Mouse (Mus musculus): ENCODE measurements around the gene Espnl. TPM values are rescaled to one million over a fixed set of nuclear protein-coding genes. Genes with fewer than 3 reads are reported as not detected.

Gene Espnl
- polyA plus RNA-seq, 1 experiment from 2014 or later, result not detected

DNA sequence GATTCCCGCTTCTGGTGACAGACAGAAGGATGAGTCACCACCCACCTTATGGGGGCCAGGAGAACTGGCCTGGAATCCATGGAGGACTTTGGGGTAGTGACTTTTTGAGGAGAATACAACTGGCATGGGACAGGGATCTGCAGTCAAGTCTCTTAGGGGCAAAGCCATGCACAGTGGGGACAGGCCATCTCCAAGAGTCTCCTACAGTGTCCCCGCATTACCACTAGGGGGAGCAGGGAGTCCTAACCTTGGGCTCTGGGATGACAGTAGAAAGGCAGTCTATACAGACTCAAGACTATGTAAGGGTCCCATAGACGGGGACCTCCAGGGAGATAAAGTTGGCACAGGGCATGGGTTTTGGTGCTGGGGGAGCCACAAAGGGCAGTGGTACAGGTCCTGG is 25.0 kb downstream of the Espnl start:
- Histone ChIP-seq H3K9ac (ENCODE audit: low read length) (no peak overlapping the region), H3K4me3 (ENCODE audit: control insufficient read depth in 1 of 2, insufficient read depth in 1 of 2, low read depth in 1 of 2, low read length in 2 of 2) (no peak overlapping the region), H3K27ac (replicated peaks in 1 of 2; ENCODE audit: control insufficient read depth in 1 of 2, insufficient read depth in 1 of 2, low read depth in 2 of 2, low read length in 2 of 2) (no peak overlapping the region), H3K36me3 (ENCODE audit: control insufficient read depth, insufficient read depth, low read length) (no peaks in the 10 kb centered on the region), H3K4me1 (ENCODE audit: control insufficient read depth in 2 of 2, insufficient read depth in 2 of 2, low read length in 2 of 2) (peaks cover 22 to 28% of the 10 kb centered on the region in 2 experiments), H3K27me3 (ENCODE audit: control insufficient read depth, insufficient read depth, low read length) (peaks cover 48% of the 10 kb centered on the region), H3K9me3 (ENCODE audit: control insufficient read depth, low read length) (no peaks in the 10 kb centered on the region), H3K4me2 (ENCODE audit: low read length) (no peak overlapping the region)
- no peak for ATAC-seq (ENCODE audit: insufficient number of reproducible peaks, insufficient read depth, low FRiP score, low read depth)
- 38% methylated on average over 3 of the region's 3 CpGs for WGBS

GRCm38 (mm10) chr1:91350841-91351240 is 29.0 kb downstream of the Espnl start, which contains the start of gene Klhl30:
Gene Klhl30 (plus strand): TSS chr1:91351016.
- peak within 1 kb of the TSS; percentile 83 for H3K9ac ChIP-seq (ENCODE audit: low read length)
- H3K27me3 ChIP-seq (ENCODE audit: control insufficient read depth, insufficient read depth, low read length), result peaks cover 9% of the 10 kb centered on the region
- peak within 1 kb of the TSS; percentile 86 for H3K4me2 ChIP-seq (ENCODE audit: low read length)
- H3K9me3 ChIP-seq (ENCODE audit: control insufficient read depth, low read length), result no peaks in the 10 kb centered on the region
- ATAC-seq (ENCODE audit: insufficient number of reproducible peaks, insufficient read depth, low FRiP score, low read depth), result peak; percentile 74
- H3K27ac ChIP-seq (replicated peaks in 1 of 2; ENCODE audit: control insufficient read depth in 1 of 2, insufficient read depth in 1 of 2, low read depth in 2 of 2, low read length in 2 of 2), result peak within 1 kb of the TSS; percentile 91 to 92
- H3K4me1 ChIP-seq (ENCODE audit: control insufficient read depth in 2 of 2, insufficient read depth in 2 of 2, low read length in 2 of 2), result peaks cover 18 to 19% of the 10 kb centered on the region in 2 experiments
- H3K36me3 ChIP-seq (ENCODE audit: control insufficient read depth, insufficient read depth, low read length), result peaks cover 26% of the 10 kb centered on the region
- H3K4me3 ChIP-seq (ENCODE audit: control insufficient read depth in 1 of 2, insufficient read depth in 1 of 2, low read depth in 1 of 2, low read length in 2 of 2), result peak within 1 kb of the TSS; percentile 50 to 57
- 13% methylated on average over 4 of the region's 4 CpGs for WGBS

GRCm38 (mm10) chr1:91351249-91351648 is 29.4 kb downstream of the Espnl start:
- Histone ChIP-seq H3K4me2 (ENCODE audit: low read length) (peak overlapping the region; percentile 86), H3K9me3 (ENCODE audit: control insufficient read depth, low read length) (no peaks in the 10 kb centered on the region), H3K27ac (replicated peaks in 1 of 2; ENCODE audit: control insufficient read depth in 1 of 2, insufficient read depth in 1 of 2, low read depth in 2 of 2, low read length in 2 of 2) (peak overlapping the region; percentile 91 to 92), H3K27me3 (ENCODE audit: control insufficient read depth, insufficient read depth, low read length) (peaks cover 6% of the 10 kb centered on the region; the same call in 1 of the 2 replicates), H3K9ac (ENCODE audit: low read length) (peak overlapping the region; percentile 83), H3K4me3 (ENCODE audit: control insufficient read depth in 1 of 2, insufficient read depth in 1 of 2, low read depth in 1 of 2, low read length in 2 of 2) (peak overlapping the region; percentile 50 to 57), H3K36me3 (ENCODE audit: control insufficient read depth, insufficient read depth, low read length) (peaks cover 30% of the 10 kb centered on the region), H3K4me1 (ENCODE audit: control insufficient read depth in 2 of 2, insufficient read depth in 2 of 2, low read length in 2 of 2) (peaks cover 18 to 19% of the 10 kb centered on the region in 2 experiments)
- 31% methylated on average over 3 of the region's 3 CpGs for WGBS
- peak; percentile 42; the same call in 1 of the 2 replicates for ATAC-seq (ENCODE audit: insufficient number of reproducible peaks, insufficient read depth, low FRiP score, low read depth)

DNA sequence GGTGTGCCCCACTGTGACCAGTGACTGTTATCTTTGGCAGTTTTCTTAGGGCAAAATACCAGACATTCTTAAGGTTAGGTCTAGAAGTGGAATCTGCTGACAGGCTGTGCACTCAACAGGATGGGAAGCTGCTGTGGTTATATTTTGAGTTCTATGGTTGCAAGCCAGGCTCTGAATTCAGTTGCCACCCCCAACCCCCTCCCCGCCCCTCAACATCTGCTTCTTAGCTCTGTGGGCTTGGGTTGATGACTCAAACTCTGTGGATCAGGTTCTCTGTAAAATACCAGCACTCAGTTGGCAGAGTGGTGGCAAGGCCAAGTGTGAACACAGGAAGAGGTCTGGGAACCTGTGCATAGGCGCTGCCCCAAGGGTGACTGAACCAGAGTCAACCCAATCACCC is 30.4 kb downstream of the Espnl start:
- peak overlapping the region; percentile 86 for H3K4me2 ChIP-seq (ENCODE audit: low read length)
- H3K36me3 ChIP-seq (ENCODE audit: control insufficient read depth, insufficient read depth, low read length), result peaks cover 41% of the 10 kb centered on the region
- H3K4me3 ChIP-seq (ENCODE audit: control insufficient read depth in 1 of 2, insufficient read depth in 1 of 2, low read depth in 1 of 2, low read length in 2 of 2), result no peak overlapping the region
- no peak overlapping the region for H3K27ac ChIP-seq (replicated peaks in 1 of 2; ENCODE audit: control insufficient read depth in 1 of 2, insufficient read depth in 1 of 2, low read depth in 2 of 2, low read length in 2 of 2)
- 72% methylated on average over 2 of the region's 2 CpGs for WGBS
- H3K27me3 ChIP-seq (ENCODE audit: control insufficient read depth, insufficient read depth, low read length), result no peaks in the 10 kb centered on the region
- ATAC-seq (ENCODE audit: insufficient number of reproducible peaks, insufficient read depth, low FRiP score, low read depth), result no peak
- H3K9me3 ChIP-seq (ENCODE audit: control insufficient read depth, low read length), result no peaks in the 10 kb centered on the region
- H3K9ac ChIP-seq (ENCODE audit: low read length), result no peak overlapping the region
- peaks cover 18 to 19% of the 10 kb centered on the region in 2 experiments for H3K4me1 ChIP-seq (ENCODE audit: control insufficient read depth in 2 of 2, insufficient read depth in 2 of 2, low read length in 2 of 2)

- 81% methylated on average over 11 of the region's 11 CpGs for WGBS
- no peak for ATAC-seq (ENCODE audit: insufficient number of reproducible peaks, insufficient read depth, low FRiP score, low read depth)
- Histone ChIP-seq H3K4me1 (ENCODE audit: control insufficient read depth in 2 of 2, insufficient read depth in 2 of 2, low read length in 2 of 2) (peaks cover 9% of the 10 kb centered on the region in 2 experiments; a peak in 3 of 4 replicates), H3K27me3 (ENCODE audit: control insufficient read depth, insufficient read depth, low read length) (no peaks in the 10 kb centered on the region), H3K36me3 (ENCODE audit: control insufficient read depth, insufficient read depth, low read length) (peaks cover 69% of the 10 kb centered on the region), H3K9ac (ENCODE audit: low read length) (no peak overlapping the region), H3K27ac (replicated peaks in 1 of 2; ENCODE audit: control insufficient read depth in 1 of 2, insufficient read depth in 1 of 2, low read depth in 2 of 2, low read length in 2 of 2) (no peak overlapping the region), H3K4me3 (ENCODE audit: control insufficient read depth in 1 of 2, insufficient read depth in 1 of 2, low read depth in 1 of 2, low read length in 2 of 2) (no peak overlapping the region), H3K4me2 (ENCODE audit: low read length) (no peak overlapping the region), H3K9me3 (ENCODE audit: control insufficient read depth, low read length) (no peaks in the 10 kb centered on the region)
Measured at GRCm38 (mm10) chr1:91356105-91356504, 34.2 kb downstream of the Espnl start.

GRCm38 (mm10) chr1:91362113-91362512 is 40.2 kb downstream of the Espnl start:
- Histone ChIP-seq H3K4me1 (ENCODE audit: control insufficient read depth in 2 of 2, insufficient read depth in 2 of 2, low read length in 2 of 2) (peaks cover 8 to 14% of the 10 kb centered on the region in 2 experiments), H3K27me3 (ENCODE audit: control insufficient read depth, insufficient read depth, low read length) (no peaks in the 10 kb centered on the region; the same call in 1 of the 2 replicates), H3K4me3 (ENCODE audit: control insufficient read depth in 1 of 2, insufficient read depth in 1 of 2, low read depth in 1 of 2, low read length in 2 of 2) (no peak overlapping the region), H3K9me3 (ENCODE audit: control insufficient read depth, low read length) (peaks cover 15% of the 10 kb centered on the region; the same call in 1 of the 2 replicates), H3K36me3 (ENCODE audit: control insufficient read depth, insufficient read depth, low read length) (peaks cover 48% of the 10 kb centered on the region), H3K9ac (ENCODE audit: low read length) (no peak overlapping the region), H3K27ac (replicated peaks in 1 of 2; ENCODE audit: control insufficient read depth in 1 of 2, insufficient read depth in 1 of 2, low read depth in 2 of 2, low read length in 2 of 2) (no peak overlapping the region), H3K4me2 (ENCODE audit: low read length) (no peak overlapping the region)
- no peak for ATAC-seq (ENCODE audit: insufficient number of reproducible peaks, insufficient read depth, low FRiP score, low read depth)
- WGBS, result 78% methylated on average over 5 of the region's 5 CpGs

- Histone ChIP-seq H3K9ac (ENCODE audit: low read length) (no peak overlapping the region), H3K27me3 (ENCODE audit: control insufficient read depth, insufficient read depth, low read length) (no peaks in the 10 kb centered on the region; the same call in 1 of the 2 replicates), H3K4me3 (ENCODE audit: control insufficient read depth in 1 of 2, insufficient read depth in 1 of 2, low read depth in 1 of 2, low read length in 2 of 2) (no peak overlapping the region), H3K4me2 (ENCODE audit: low read length) (no peak overlapping the region), H3K36me3 (ENCODE audit: control insufficient read depth, insufficient read depth, low read length) (peaks cover 26% of the 10 kb centered on the region), H3K4me1 (ENCODE audit: control insufficient read depth in 2 of 2, insufficient read depth in 2 of 2, low read length in 2 of 2) (peaks cover 8 to 14% of the 10 kb centered on the region in 2 experiments), H3K9me3 (ENCODE audit: control insufficient read depth, low read length) (peaks cover 15% of the 10 kb centered on the region; the same call in 1 of the 2 replicates), H3K27ac (replicated peaks in 1 of 2; ENCODE audit: control insufficient read depth in 1 of 2, insufficient read depth in 1 of 2, low read depth in 2 of 2, low read length in 2 of 2) (no peak overlapping the region)
- no peak for ATAC-seq (ENCODE audit: insufficient number of reproducible peaks, insufficient read depth, low FRiP score, low read depth)
- WGBS, result 88% methylated on average over 16 of the region's 16 CpGs
Measured at GRCm38 (mm10) chr1:91364822-91365644, 43.2 kb downstream of the Espnl start.

All from heart, embryonic 14.5 days (tissue).